Mouse (Mus musculus) bone marrow, adult 2 months (tissue): ENCODE data around the gene Gm10718. TPM values are rescaled to one million over a fixed set of nuclear protein-coding genes. Genes with fewer than 3 reads are reported as not detected.
"Not testable (repeated sequence)": the region's sequence is repeated elsewhere in the genome, so short reads cannot be mapped to it uniquely, and the experiment has no call there.

ENCODE experiments used
- H3K27ac ChIP-seq: fragments of 200-500 bp; 2 replicates; pipeline ENCODE4 v1.5.1; 2012; ENCODE audit warnings: low read depth, mild to moderate bottlenecking, control low read depth, inconsistent platforms, low read length; ENCODE audit not compliant: control insufficient read depth, poor library complexity, insufficient read depth
- H3K4me1 ChIP-seq: fragments of 200-500 bp; 2 replicates; pipeline ENCODE4 v1.6.1; 2011; ENCODE audit warnings: low read length; ENCODE audit not compliant: control insufficient read depth, insufficient read depth
- H3K4me3 ChIP-seq: fragments of 200-500 bp; replicated peaks from 2 replicates; pipeline ENCODE3; 2011; ENCODE audit warnings: mild to moderate bottlenecking, low read depth, low read length, control low read depth; ENCODE audit not compliant: control insufficient read depth
- WGBS: fragments of 180-500 bp; shearing (Covaris S2); methylation state at CpG from one replicate; pipeline ENCODE4 v1.1.7; 2018; 5-methylcytosine and 5-hydroxymethylcytosine counted together
- polyA plus RNA-seq: library from polyadenylated mRNA; stranded (reverse); fragments of >200 nt; gene quantifications from 2 replicates; pipeline ENCODE4 v1.2.4, GENCODE M21; 2011; ENCODE audit warnings: low replicate concordance; ENCODE audit not compliant: missing spikeins, insufficient read depth, insufficient read length

Gene Gm10718
- polyA plus RNA-seq, 1 experiment: 14.1 TPM

DNA sequence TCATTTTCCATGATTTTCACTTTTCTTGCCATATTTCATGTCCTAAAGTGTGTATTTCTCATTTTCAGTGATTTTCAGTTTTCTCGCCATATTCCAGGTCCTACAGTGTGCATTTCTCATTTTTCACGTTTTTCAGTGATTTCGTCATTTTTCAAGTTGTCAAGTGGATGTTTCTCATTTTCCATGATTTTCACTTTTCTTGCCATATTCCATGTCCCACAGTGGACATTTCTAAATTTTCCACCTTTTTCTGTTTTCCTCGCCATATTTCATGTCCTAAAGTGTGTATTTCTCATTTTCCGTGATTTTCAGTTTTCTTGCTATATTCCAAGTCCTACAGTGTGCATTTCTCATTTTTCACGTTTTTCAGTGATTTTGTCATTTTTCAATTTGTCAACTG lies 7.5 kb upstream of the Gm10718 start:
- H3K4me1 ChIP-seq, H3K27ac ChIP-seq, H3K4me3 ChIP-seq: not testable (repeated sequence)
- WGBS: 73% methylated on average over 6 of the region's 6 CpGs

DNA sequence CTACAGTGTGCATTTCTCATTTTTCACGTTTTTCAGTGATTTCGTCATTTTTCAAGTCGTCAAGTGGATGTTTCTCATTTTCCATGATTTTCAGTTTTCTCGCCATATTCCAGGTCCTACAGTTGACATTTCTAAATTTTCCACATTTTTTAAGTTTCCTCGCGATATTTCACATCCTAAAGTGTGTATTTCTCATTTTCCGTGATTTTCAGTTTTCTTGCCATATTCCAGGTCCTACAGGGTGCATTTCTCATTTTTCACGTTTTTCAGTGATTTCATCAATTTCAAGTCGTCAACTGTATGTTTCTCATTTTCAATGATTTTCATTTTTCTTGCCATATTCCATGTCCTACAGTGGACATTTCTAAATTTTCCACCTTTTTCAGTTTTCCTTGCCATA lies 6.2 kb upstream of the Gm10718 start, which contains the start of gene Gm10719:
Gene Gm10719 (plus strand): TSS at position 301 of the 400 bp plus-strand sequence.
- 50% methylated on average over 1 of the region's 9 CpGs for WGBS
- not testable (repeated sequence) for H3K4me1 ChIP-seq, H3K4me3 ChIP-seq, H3K27ac ChIP-seq

DNA sequence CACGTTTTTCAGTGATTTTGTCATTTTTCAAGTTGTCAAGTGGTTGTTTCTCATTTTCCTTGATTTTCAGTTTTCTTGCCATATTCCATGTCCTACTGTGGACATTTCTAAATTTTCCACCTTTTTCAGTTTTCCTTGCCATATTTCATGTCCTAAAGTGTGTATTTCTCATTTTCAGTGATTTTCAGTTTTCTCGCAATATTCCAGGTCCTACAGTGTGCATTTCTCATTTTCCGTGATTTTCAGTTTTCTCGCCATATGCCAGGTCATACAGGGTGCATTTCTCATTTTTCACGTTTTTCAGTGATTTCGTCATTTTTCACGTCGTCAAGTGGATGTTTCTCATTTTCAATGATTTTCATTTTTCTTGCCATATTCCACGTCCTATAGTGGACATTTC lies 4.4 kb upstream of the Gm10718 start:
- H3K4me3 ChIP-seq, H3K4me1 ChIP-seq, H3K27ac ChIP-seq: not testable (repeated sequence)
- 63% methylated on average over 9 of the region's 9 CpGs for WGBS

DNA sequence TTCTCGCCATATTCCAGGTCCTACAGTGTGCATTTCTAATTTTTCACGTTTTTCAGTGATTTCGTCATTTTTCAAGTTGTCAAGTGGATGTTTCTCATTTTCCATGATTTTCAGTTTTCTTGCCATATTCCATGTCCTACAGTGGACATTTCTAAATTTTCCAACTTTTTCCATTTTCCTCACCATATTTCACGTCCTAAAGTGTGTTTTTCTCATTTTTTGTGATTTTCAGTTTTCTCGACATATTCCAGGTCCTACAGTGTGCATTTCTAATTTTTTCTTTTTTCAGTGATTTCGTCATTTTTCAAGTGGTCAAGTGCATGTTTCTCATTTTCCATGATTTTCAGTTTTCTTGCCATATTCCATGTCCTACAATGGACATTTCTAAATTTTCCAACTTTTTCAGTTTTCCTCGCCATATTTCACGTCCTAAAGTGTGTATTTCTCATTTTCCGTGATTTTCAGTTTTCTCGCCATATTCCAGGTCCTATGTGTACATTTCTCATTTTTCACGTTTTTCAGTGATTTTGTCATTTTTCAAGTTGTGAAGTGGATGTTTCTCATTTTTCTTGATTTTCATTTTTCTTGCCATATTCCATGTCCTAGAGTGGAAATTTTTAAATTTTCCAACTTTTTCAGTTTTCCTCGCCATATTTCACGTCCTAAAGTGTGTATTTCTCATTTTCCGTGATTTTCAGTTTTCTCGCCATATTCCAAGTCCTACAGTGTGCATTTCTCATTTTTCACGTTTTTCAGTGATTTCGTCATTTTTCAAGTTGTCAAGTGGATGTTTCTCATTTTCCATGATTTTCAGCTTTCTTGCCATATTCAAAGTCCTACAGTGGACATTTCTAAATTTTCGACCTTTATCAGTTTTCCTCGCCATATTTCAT lies 3.3 kb upstream of the Gm10718 start:
- H3K4me1 ChIP-seq, H3K27ac ChIP-seq, H3K4me3 ChIP-seq: not testable (repeated sequence)
- WGBS: 74% methylated on average over 17 of the region's 19 CpGs

DNA sequence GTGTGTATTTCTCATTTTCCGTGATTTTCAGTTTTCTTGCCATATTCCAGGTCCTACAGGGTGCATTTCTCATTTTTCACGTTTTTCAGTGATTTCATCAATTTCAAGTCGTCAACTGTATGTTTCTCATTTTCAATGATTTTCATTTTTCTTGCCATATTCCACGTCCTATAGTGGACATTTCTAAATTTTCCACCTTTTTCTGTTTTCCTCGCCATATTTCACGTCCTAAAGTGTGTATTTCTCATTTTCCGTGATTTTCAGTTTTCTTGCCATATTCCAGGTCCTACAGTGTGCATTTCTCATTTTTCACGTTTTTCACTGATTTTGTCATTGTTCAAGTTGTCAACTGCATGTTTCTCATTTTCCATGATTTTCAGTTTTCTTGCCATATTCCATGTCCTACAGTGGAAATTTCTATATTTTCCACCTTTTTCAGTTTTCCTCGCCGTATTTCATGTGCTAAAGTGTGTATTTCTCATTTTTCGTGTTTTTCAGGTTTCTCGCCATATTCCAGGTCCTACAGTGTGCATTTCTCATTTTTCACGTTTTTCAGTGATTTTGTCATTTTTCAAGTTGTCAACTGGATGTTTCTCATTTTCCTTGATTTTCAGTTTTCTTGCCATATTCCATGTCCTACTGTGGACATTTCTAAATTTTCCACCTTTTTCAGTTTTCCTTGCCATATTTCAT lies 885 bp upstream of the Gm10718 start:
- WGBS: 68% methylated on average over 11 of the region's 13 CpGs
- not testable (repeated sequence) for H3K27ac ChIP-seq, H3K4me1 ChIP-seq, H3K4me3 ChIP-seq

DNA sequence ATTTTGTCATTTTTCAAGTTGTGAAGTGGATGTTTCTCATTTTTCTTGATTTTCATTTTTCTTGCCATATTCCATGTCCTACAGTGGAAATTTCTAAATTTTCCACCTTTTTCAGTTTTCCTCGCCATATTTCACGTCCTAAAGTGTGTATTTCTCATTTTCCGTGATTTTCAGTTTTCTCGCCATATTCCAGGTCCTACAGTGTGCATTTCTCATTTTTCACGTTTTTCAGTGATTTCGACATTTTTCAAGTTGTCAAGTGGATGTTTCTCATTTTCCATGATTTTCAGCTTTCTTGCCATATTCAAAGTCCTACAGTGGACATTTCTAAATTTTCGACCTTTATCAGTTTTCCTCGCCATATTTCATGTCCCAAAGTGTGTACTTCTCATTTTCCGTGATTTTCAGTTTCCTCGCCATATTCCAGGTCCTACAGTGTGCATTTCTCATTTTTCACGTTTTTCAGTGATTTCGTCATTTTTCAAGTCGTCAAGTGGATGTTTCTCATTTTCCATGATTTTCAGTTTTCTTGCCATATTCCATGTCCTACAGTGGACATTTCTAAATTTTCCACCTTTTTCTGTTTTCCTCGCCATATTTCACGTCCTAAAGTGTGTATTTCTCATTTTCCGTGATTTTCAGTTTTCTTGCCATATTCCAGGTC lies 770 bp downstream of the Gm10718 start:
- not testable (repeated sequence) for H3K4me1 ChIP-seq, H3K4me3 ChIP-seq, H3K27ac ChIP-seq
- WGBS: 73% methylated on average over 16 of the region's 16 CpGs

DNA sequence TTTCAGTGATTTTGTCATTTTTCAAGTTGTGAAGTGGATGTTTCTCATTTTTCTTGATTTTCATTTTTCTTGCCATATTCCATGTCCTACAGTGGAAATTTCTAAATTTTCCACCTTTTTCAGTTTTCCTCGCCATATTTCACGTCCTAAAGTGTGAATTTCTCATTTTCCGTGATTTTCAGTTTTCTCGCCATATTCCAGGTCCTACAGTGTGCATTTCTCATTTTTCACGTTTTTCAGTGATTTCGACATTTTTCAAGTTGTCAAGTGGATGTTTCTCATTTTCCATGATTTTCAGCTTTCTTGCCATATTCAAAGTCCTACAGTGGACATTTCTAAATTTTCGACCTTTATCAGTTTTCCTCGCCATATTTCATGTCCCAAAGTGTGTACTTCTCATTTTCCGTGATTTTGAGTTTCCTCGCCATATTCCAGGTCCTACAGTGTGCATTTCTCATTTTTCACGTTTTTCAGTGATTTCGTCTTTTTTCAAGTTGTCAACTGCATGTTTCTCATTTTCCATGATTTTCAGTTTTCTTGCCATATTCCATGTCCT lies 1.6 kb downstream of the Gm10718 start, which contains the start of gene Gm10717:
Gene Gm10717 (plus strand): TSS at position 506 of the 556 bp plus-strand sequence.
- 64% methylated on average over 12 of the region's 12 CpGs for WGBS
- H3K4me3 ChIP-seq, H3K27ac ChIP-seq, H3K4me1 ChIP-seq: not testable (repeated sequence)

DNA sequence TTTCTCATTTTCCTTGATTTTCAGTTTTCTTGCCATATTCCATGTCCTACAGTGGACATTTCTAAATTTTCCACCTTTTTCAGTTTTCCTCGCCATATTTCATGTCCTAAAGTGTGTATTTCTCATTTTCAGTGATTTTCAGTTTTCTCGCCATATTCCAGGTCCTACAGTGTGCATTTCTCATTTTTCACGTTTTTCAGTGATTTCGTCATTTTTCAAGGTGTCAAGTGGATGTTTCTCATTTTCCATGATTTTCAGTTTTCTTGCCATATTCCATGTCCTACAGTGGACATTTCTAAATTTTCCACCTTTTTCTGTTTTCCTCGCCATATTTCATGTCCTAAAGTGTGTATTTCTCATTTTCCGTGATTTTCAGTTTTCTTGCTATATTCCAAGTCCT lies 2.3 kb downstream of the Gm10718 start:
- H3K4me1 ChIP-seq, H3K4me3 ChIP-seq, H3K27ac ChIP-seq: not testable (repeated sequence)
- 69% methylated on average over 5 of the region's 6 CpGs for WGBS

DNA sequence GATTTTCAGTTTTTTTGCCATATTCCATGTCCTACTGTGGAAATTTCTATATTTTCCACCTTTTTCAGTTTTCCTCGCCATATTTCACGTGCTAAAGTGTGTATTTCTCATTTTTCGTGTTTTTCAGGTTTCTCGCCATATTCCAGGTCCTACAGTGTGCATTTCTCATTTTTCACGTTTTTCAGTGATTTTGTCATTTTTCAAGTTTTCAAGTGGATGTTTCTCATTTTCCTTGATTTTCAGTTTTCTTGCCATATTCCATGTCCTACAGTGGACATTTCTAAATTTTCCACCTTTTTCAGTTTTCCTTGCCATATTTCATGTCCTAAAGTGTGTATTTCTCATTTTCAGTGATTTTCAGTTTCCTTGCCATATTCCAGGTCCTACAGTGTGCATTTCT lies 2.8 kb downstream of the Gm10718 start:
- not testable (repeated sequence) for H3K4me3 ChIP-seq, H3K27ac ChIP-seq, H3K4me1 ChIP-seq
- 71% methylated on average over 5 of the region's 5 CpGs for WGBS

DNA sequence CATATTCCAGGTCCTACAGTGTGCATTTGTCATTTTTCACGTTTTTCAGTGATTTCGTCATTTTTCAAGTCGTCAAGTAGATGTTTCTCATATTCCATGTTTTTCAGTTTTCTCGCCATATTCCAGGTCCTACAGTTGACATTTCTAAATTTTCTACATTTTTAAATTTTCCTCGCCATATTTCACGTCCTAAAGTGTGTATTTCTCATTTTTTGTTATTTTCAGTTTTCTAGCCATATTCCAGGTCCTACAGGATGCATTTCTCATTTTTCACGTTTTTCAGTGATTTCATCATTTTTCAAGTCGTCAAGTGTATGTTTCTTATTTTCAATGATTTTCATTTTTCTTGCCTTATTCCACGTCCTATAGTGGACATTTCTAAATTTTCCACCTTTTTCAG lies 3.4 kb downstream of the Gm10718 start:
- not testable (repeated sequence) for H3K4me1 ChIP-seq, H3K27ac ChIP-seq, H3K4me3 ChIP-seq
- 63% methylated on average over 9 of the region's 9 CpGs for WGBS

DNA sequence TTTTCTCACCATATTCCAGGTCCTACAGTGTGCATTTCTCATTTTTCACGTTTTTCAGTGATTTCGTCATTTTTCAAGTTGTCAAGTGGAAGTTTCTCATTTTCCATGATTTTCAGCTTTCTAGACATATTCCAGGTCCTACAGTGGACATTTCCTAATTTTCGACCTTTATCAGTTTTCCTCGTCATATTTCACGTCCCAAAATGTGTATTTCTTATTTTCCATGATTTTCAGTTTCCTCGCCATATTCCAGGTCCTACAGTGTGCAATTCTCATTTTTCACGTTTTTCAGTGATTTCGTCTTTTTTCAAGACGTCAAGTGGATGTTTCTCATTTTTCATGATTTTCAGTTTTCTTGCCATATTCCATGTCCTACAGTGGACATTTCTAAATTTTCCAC lies 3.9 kb downstream of the Gm10718 start:
- H3K27ac ChIP-seq, H3K4me3 ChIP-seq, H3K4me1 ChIP-seq: not testable (repeated sequence)
- 64% methylated on average over 9 of the region's 9 CpGs for WGBS

DNA sequence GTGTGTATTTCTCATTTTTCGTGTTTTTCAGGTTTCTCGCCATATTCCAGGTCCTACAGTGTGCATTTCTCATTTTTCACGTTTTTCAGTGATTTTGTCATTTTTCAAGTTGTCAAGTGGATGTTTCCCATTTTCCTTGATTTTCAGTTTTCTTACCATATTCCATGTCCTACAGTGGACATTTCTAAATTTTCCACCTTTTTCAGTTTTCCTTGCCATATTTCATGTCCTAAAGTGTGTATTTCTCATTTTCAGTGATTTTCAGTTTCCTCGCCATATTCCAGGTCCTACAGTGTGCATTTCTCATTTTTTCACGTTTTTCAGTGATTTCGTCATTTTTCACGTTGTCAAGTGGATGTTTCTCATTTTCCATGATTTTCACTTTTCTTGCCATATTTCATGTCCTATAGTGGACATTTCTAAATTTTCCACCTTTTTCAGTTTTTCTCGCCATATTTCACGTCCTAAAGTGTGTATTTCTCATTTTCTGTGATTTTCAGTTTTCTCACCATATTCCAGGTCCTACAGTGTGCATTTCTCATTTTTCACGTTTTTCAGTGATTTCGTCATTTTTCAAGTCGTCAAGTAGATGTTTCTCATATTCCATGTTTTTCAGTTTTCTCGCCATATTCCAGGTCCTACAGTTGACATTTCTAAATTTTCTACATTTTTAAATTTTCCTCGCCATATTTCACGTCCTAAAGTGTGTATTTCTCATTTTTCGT lies 6.1 kb downstream of the Gm10718 start:
- not testable (repeated sequence) for H3K4me3 ChIP-seq, H3K27ac ChIP-seq, H3K4me1 ChIP-seq
- 59% methylated on average over 14 of the region's 16 CpGs for WGBS
